Mouse (Mus musculus): ENCODE measurements at regions not wholly inside any gene's neighbourhood (a gene's known extent, or its start where the extent isn't known, plus 50 kb on each side); places are given as distances from the start of the nearest gene placed in this dataset.

DNA sequence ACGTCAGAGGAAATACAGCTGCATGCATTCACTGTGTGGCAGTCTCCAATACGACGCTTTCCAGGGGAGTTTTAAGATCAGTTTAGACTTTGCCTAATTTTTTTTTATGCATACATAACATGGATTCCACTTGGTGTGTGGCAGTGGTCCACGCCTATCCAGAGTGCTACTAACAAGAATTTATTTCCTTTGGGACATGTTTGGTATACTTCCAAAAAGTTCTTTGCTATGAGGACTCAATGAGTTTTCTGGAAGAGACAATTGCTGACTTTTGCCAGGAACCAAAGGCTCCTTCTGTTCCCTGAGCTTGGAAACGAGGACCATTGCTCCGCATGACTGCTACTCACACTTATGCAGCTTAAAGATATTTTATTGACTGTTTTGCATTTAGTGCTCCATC, 59.2 kb downstream of the Marcks start:
- DNase-seq (ENCODE audit: low read depth, low spot score) = no peak

DNA sequence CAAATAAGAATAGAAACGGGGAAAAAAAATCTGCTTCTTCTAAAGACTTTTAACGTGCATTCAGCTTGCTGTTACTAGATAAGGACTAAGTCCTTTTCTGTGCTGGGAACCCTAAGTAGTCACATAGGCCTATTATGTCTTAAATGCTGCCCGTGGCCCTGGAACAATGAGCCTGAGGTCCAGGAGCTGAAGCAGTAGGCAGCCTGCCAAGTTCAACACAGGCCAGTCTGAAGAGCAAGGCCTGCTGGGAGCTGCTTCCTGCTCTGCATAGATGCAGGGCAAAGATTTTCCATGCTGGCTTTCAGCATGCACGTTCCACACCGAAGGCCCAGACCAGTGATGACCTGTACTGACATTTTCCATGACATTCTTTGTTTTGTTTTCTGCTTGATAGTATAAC, 60.3 kb downstream of the Marcks start:
- DNase-seq (ENCODE audit: low read depth, low spot score) = no peak

DNA sequence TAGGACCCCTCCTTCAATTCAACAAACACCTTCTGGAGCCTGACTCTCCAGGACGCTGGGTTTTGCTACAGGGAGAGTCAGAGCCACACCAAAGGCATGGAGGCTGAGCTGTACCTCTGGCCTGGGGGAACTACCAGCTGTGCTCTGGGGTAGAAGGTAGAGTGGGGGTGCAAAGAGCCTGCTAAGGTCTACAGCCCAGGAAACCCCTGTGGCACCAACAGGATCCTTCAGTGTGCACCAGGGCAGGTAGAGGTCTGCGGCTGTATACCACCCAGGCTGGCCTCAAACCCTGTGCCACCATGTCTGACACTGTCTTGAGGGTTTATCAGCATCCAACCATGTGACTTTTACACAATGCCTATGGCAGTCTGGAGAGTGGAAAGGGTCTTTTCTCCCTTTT, 61.0 kb downstream of the Marcks start:
- DNase-seq (ENCODE audit: low read depth, low spot score) = no peak

DNA sequence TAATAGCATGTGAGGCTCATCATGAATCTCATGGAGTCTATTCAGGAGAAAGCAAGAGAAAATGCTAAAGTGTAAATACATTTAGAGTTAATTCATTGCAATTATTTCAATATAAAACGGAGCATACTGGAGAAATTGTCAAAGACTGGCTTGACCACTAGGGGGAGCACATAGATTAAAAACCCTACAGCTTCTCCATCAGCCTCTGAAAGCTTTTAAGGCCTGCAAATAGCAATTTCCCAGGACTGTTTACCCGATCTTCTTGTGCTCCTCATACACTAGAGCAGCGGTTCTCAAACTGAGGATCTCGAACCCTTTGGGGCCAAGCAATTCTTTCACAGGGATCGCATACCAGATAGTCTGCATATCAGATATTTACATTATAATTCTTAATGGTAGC, 65.9 kb downstream of the Marcks start:
- peak; percentile 43 for DNase-seq (ENCODE audit: low read depth, low spot score)

DNA sequence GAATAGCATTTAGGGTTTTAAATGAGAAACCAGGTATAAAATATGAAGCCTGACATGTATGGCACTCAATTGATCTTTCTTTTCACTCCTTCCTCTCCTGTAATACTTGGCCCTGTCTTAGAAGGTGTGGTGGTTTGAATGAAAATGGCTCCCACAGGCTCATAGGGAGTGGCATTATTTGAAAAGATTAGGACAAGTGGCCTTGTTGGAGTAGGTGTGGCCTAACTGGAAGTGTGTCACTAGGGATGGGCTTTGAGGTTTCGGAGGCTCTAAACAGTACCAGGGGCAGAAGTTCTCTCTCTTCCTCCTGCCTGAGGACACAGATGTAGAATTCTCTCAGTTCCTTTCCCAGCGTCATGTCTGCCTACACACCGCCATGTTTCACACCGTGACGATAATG, 66.7 kb downstream of the Marcks start:
- no peak for DNase-seq (ENCODE audit: low read depth, low spot score)

DNA sequence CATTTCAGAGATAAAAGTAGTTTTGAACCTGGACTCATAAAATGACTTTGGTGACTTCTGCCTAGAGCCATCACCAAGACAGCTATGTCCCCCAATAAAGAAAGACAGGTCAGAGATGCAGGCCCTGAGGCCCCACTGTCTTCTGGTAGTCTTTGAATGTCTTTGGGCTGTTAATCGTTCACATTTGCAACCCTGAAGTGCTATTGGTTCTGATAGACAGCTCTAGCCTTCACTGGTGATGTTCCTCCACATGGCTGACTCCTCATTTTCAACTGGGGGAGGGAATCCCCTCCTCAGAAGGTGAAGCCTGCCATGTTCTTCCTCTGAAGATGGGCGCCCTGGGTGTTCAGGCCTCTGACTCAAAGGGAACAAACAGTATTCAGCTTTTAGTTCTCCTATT, 67.3 kb downstream of the Marcks start:
- no peak for DNase-seq (ENCODE audit: low read depth, low spot score)
